11 mouse cellular contexts compared by ENCODE assay signal in genomic region chr15:7891547-7892282, GRCm38 (mm10).
A peak's percentile ranks its signal among the peaks of the same experiment; 100 is the strongest.
DNase-seq lines count a peak whose midpoint lies in the region; ATAC-seq and TF ChIP-seq lines count a peak whose summit lies in the region.
"Had no signal": no experiment of that assay in that cellular context is flagged by ENCODE, and none has a peak within 500 bp of the region (broad histone marks: within the 10 kb centered on the region; RNA-seq: fewer than 3 reads in every experiment).

No protein-coding gene starts in this region.

- WGBS in neural tube, embryonic 11.5 days: 64% methylated on average over 9 of the region's 9 CpGs
- WGBS in intestine, postnatal 0 days: 24% methylated on average over 9 of the region's 9 CpGs
- 31% methylated on average over 9 of the region's 9 CpGs for WGBS in stomach, embryonic 16.5 days

- no peak overlapping the region for H3K4me3 ChIP-seq in neural tube, embryonic 11.5 days (ENCODE audit: low read depth, low read length)
- no peak overlapping the region for H3K4me3 ChIP-seq in intestine, postnatal 0 days (ENCODE audit: low read depth, low read length)
- H3K4me3 ChIP-seq in stomach, embryonic 16.5 days (replicated peaks; ENCODE audit: low read length): no peak overlapping the region
- H3K4me3 ChIP-seq in gastrocnemius, adult 2 months: no peak overlapping the region

- H3K9ac ChIP-seq in neural tube, embryonic 11.5 days (ENCODE audit: low read length): no peak overlapping the region
- H3K9ac ChIP-seq in intestine, postnatal 0 days (ENCODE audit: low read depth, low read length): no peak overlapping the region
- H3K9ac ChIP-seq in stomach, embryonic 16.5 days (ENCODE audit: low read length): no peak overlapping the region

- no peaks in the 10 kb centered on the region for H3K36me3 ChIP-seq in neural tube, embryonic 11.5 days (ENCODE audit: control insufficient read depth, insufficient read depth, low read length)
- H3K36me3 ChIP-seq in intestine, postnatal 0 days (ENCODE audit: control insufficient read depth, insufficient read depth): no peaks in the 10 kb centered on the region
- no peaks in the 10 kb centered on the region for H3K36me3 ChIP-seq in stomach, embryonic 16.5 days (ENCODE audit: control insufficient read depth, insufficient read depth, low read length)

- H3K4me2 ChIP-seq in neural tube, embryonic 11.5 days (ENCODE audit: low read depth): no peak overlapping the region
- no peak overlapping the region for H3K4me2 ChIP-seq in intestine, postnatal 0 days (replicated peaks; ENCODE audit: low read depth)
- H3K4me2 ChIP-seq in stomach, embryonic 16.5 days (ENCODE audit: low read depth, low read length): no peak overlapping the region

- TF ChIP-seq CTCF in intestine, postnatal 0 days (IDR thresholded peaks at IDR 0.05; ENCODE audit: low read depth): no peak
- TF ChIP-seq CTCF in gastrocnemius, adult 2 months (IDR thresholded peaks at IDR 0.05): no peak

- ATAC-seq in neural tube, embryonic 11.5 days (ENCODE audit: insufficient read depth, low FRiP score, low TSS enrichment): no peak
- ATAC-seq in intestine, postnatal 0 days: peak; percentile 80
- ATAC-seq in stomach, embryonic 16.5 days (ENCODE audit: insufficient read depth, low FRiP score): peak; percentile 59

- intact Hi-C loops in heart, postnatal 10 days (cut with DNase I): no loop called here
- intact Hi-C loops in heart, postnatal 14 days (cut with DNase I): no loop called here
- intact Hi-C loops in gastrocnemius, adult 2 months (cut with DNase I): no loop called here

- peak; percentile 5 to 10 for DNase-seq in heart, postnatal 10 days
- DNase-seq in heart, postnatal 14 days: no peak
- DNase-seq in neural tube, embryonic 11.5 days (ENCODE audit: low spot score): peak; percentile 38
- no peak for DNase-seq in neural tube, embryonic 10.5 days (ENCODE audit: extremely low spot score, low spot score)
- no peak for DNase-seq in gastrocnemius, adult 2 months
- DNase-seq in c-Kit-positive CD71-positive TER-119-positive erythroid progenitor cells, embryonic 14.5 days (ENCODE audit: low spot score): no peak
- DNase-seq: cerebellum, adult 18-20 months; left cerebral cortex, postnatal 4 days; right cerebral cortex, postnatal 25 days had no signal

- no peak overlapping the region for H3K27ac ChIP-seq in neural tube, embryonic 11.5 days (ENCODE audit: low read depth, low read length)
- H3K27ac ChIP-seq in intestine, postnatal 0 days (ENCODE audit: low read depth, low read length): no peak overlapping the region
- peak overlapping the region; percentile 16 for H3K27ac ChIP-seq in stomach, embryonic 16.5 days (ENCODE audit: low read length)
- H3K27ac ChIP-seq in gastrocnemius, adult 2 months: no peak overlapping the region

- H3K4me1 ChIP-seq in neural tube, embryonic 11.5 days (ENCODE audit: control insufficient read depth, insufficient read depth, low read length): no peaks in the 10 kb centered on the region
- peaks cover 7% of the 10 kb centered on the region; the same call in 1 of the 2 replicates for H3K4me1 ChIP-seq in intestine, postnatal 0 days (replicated peaks; ENCODE audit: control insufficient read depth, insufficient read depth, low read length)
- H3K4me1 ChIP-seq in stomach, embryonic 16.5 days (ENCODE audit: control insufficient read depth, insufficient read depth, low read length): peaks cover 9% of the 10 kb centered on the region; the same call in 1 of the 2 replicates

- H3K27me3 ChIP-seq in neural tube, embryonic 11.5 days (ENCODE audit: control insufficient read depth, insufficient read depth, low read length): no peaks in the 10 kb centered on the region
- no peaks in the 10 kb centered on the region for H3K27me3 ChIP-seq in intestine, postnatal 0 days (replicated peaks; ENCODE audit: control insufficient read depth, insufficient read depth, low read length)
- no peaks in the 10 kb centered on the region for H3K27me3 ChIP-seq in stomach, embryonic 16.5 days (ENCODE audit: control insufficient read depth, insufficient read depth, low read length)

- H3K9me3 ChIP-seq in neural tube, embryonic 11.5 days (ENCODE audit: control insufficient read depth, low read length): no peaks in the 10 kb centered on the region
- H3K9me3 ChIP-seq in intestine, postnatal 0 days (ENCODE audit: control insufficient read depth): no peaks in the 10 kb centered on the region
- H3K9me3 ChIP-seq in stomach, embryonic 16.5 days (replicated peaks; ENCODE audit: control insufficient read depth, low read length): no peaks in the 10 kb centered on the region

Comparison
In these comparisons a context has a peak if more than half of its experiments do, and no peak if none do; other contexts are left out.
1. DNase-seq: peak in heart, postnatal 10 days (2 of 2) and neural tube, embryonic 11.5 days (single experiment); none in heart, postnatal 14 days (0 of 2), neural tube, embryonic 10.5 days (single experiment), gastrocnemius, adult 2 months (single experiment) and c-Kit-positive CD71-positive TER-119-positive erythroid progenitor cells, embryonic 14.5 days (single experiment).